Mouse (Mus musculus) gastrocnemius, postnatal 25 days (tissue): ENCODE data around the gene Erp44. TPM values are rescaled to one million over a fixed set of nuclear protein-coding genes. Genes with fewer than 3 reads are reported as not detected.

Source experiments
- DNase-seq: peaks from one replicate; pipeline ENCODE4 v3.0.0; 2022
- long read RNA-seq, 2 experiments: library from polyadenylated mRNA; stranded (forward); transcript quantifications; one replicate each; pipeline ENCODE4 v2.0.0; 2021
- total RNA-seq, 2 experiments: library from RNA; stranded (reverse); gene quantifications; 1 replicate in 1 of 2; 2 replicates in 1 of 2; pipeline ENCODE4 v1.2.3; 2021

The Erp44 gene
- 10 to 100 TPM; 27.4 to 31.3 TPM for total RNA-seq
- long read RNA-seq, experiment 1, transcript Erp44-201 (12 exons, 2,624 nt): major isoform, 57 of 68 reads
- long read RNA-seq, experiment 1, partial matches to known transcripts: 4 of 68 reads
- long read RNA-seq, experiment 1, other reads (novel, unspliced or antisense): 7 of 68 reads
- long read RNA-seq, experiment 2, transcript Erp44-201 (12 exons, 2,624 nt): major isoform, 68 of 78 reads
- long read RNA-seq, experiment 2, partial matches to known transcripts: 2 of 78 reads
- long read RNA-seq, experiment 2, other reads (novel, unspliced or antisense): 8 of 78 reads

DNA sequence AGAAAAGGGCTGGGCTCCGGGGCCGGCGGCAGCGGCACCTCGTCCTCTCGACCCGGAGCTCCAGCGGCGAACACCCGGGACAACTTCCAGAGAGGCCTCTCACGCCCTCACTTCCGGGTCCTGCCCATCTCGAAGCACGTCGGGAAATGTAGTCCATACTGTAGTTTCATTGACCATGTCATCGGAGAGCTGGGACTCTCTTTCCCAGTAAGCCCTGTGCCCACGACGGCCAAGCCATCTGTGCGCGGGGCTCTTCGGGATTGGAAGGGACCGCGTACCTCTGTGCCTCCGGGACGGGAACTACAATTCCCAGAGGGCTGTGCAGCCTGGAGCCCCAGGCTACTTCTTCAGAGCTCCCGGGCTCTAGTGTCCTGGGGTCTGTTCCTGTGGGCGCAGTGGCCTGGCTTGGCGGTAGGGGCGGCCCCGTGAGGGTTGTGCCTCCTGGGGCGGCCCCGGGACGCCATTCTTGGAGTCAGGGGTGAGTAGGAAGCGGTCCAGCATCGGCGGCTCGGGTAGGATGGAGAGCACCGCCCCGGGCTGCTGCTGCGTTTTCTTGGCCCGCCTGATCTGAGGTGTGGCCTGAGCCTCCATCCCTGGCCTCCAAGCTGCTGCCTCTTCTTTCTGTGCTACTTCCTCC, at the start of gene Erp44, which contains the start of gene Invs:
Erp44 (minus strand) TSS at position 61 of the 637 bp plus-strand sequence.
Invs (plus strand) TSS at position 263 of the 637 bp plus-strand sequence.
- peak; percentile 94 for DNase-seq

DNA sequence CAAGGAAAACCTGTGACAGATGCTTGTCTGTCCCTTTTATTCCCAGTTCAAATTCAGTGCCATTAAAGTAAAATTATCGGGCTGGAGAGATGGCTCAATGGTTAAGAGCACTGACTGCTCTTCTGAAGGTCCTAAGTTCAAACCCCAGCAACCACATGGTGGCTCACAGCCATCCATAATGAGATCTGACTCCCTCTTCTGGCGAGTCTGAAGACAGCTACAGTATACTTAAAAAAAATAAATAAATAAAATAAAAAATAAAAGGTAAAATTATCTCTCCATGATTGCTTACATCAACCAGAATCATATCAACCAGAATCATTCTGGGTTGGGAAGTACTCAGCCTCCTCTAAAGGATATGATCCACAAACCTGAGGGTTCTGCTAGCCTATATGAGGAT, 48.7 kb upstream of the Erp44 start:
- DNase-seq: no peak

DNA sequence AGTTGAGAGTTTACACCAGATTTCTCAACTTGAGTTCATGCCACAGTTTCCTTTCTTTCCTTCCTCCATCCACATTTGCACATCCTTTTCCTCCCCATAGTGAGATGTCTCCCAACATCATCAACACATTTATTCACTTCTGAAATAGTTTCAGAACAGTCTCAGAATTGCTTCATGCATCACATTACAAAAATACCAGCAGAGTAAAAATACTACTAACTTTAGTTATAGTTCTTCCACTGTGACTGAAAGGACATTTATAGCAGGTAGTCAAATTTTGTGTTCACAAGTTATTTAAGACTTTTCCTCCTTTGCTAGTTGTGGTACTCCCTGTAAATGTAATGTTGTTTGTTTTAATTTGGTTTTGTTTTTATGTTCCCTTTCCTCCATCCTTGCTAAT, 47.8 kb upstream of the Erp44 start:
- no peak for DNase-seq

DNA sequence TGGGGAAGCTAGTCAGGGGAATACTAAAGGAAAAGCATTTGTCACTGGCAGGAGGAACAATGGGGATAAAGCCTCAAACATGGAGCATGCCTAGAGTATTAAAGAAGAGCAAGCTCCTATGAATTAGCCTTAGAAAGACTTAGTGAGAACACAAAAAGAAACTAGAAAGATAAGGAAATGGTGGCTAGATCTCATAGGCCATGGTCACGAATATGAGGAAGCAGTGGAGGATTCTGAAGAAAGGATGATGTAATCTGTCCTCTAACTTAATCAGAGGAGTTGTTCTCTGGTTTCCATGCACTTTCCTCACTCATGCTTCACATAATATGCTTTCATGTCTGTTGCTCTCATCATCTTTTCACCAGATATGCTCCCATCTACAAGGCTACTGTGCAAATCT, 42.7 kb upstream of the Erp44 start:
- no peak for DNase-seq

DNA sequence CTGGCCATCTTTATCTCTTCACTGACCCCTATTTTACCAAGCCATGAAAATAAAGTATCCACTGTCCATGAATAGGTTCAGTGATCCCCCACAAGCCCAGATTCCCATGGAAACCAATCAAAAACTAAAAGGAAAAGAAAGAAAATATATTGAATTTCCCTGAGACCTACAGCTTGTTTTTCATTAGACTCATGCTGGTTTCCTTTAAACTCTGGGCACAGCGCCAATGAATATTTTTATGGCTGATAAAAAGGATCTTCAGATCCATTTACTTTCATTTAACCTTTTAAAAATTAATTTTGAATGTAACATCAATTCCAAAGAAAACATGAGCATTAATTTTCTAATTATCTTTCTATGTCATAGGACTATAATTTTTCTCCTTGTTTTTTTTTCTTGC, 41.9 kb upstream of the Erp44 start:
- no peak for DNase-seq

DNA sequence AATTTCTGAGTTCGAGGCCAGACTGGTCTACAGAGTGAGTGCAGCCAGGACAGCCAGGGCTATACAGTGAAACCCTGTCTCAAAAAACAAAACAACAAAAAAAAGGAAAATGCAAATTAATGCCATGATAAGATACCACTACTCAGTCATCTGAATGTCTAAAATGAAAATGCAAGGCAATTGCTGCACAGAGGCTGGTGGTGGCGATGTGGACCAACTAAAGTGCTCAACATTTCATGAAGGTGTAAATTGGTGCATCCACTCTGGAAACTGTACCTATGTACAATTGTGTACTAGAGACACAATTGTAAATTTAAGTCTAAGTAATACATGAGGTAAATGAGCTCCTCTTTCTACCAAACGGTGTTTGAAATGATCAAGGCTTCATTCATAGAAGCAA, 36.7 kb upstream of the Erp44 start:
- no peak for DNase-seq

DNA sequence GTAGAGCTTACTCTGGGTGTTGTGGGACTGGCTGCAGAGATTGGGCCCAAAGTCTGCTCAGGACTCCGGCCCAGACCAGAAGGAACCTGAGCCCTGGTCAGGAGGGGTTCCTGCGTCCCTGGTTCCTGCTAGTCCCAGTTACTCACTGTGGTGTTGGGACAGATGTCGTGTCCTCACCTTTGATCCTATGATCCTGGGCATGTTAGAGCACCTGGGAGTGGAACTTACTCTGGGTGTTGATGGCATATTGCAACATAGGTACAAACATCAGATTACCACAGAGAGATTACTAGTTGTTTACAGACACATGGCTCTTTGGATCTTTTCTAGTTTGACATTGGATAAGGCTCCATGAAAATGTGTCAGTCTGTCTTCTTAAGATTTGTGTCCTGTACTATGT, 35.5 kb upstream of the Erp44 start:
- DNase-seq: no peak

DNA sequence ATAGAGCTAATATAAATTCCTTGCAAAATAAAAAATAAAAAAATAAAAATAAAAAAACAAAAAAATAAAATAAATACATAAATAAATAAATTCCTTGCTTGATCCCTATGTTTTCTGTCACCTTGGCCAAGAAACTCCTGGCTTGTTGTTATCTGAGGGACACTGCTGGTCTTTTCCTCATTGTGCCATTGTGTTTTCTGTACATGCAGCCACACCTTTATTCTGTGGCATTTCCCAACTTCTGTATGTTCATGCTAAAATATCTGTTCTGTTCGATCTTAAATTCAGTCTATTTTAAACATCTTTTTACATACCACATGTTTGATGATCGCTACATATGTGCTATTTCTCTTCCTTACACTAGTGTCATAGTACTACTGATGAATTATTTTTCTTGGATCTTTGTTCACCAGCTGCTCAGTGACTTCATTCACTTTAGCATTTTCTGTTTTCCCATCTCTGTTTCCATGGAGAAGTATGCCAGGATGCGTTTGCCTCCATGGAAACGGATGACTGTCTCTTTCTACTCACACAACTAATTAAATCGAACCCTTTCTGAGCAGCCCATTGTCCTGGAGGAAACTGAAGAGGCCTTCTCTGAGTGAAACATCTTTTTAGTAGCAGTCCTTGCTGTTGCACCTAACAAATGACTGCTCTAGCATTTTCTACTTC, 7.9 kb upstream of the Erp44 start:
- DNase-seq: no peak

DNA sequence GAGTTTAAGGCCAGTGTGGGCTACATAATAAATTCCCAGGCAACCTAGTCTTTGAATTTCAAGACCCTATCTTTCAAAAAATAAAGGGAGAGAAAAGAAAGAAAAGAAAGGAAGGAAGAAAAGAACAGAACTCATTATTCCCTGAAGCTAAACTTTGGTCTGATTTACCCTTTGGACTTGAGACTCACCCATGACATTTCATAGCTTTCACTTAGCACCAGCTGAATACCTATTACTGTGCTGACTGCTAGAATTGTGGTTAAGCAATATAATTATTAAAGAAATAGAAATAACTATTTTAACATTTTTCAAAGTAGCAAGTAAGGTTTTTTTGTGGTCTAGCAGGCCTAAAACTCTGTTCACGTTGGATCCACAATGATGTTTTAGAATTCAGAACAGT, 1.8 kb upstream of the Erp44 start:
- DNase-seq: no peak

DNA sequence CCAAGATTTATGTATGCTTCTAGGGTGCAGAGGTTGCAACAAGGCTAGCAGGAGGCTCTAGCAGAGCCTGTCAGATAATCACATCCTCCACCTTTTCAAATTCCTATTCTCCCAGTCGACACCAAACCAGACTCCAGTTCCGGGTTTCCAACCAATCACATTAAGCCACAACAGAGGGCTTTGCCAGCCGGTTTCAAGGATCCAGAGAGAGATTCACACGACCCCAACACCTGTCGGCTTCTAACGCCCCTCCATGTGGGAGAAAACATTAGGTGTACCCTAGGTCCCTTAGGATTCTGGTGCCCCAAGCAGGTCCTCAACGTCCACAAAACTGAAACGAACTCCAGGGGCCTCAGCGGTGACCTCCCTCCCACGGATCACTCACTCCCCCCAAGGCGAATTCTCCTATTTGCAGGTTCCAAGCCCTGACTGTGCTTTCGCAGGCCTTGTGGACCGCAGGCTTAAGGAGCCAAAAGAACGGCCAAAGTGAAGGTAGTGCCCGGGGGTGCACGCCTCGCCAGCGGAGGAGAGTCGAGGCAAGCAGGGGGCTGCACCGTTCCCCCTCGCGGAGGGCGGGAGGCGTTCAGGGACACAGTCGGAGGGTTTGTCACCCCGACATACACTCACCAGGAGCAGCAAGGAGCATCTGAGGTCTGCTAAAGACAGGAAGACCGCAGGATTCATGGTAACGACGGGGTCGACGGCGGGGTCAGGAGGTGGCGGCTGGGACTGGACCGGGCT, 431 bp downstream of the Erp44 start:
- no peak for DNase-seq

DNA sequence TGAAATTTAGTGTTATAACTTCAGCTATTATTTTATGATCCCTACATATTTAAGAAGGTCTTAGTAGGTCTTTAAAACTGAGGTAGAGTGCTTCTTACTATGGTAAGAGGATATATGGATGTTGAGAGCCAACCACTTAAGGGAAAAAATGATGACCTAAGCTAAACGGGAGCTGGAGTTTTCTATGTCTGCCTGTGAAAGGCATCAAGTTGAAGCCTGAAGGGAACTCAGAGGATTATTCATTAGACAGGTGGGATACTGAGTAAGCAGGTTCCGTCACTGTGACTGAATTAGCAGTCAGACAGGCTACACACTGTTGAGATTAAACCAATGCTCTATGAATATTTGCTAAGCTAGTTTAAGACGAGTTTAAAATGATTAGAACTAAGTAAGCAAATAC, 2.3 kb downstream of the Erp44 start:
- DNase-seq: no peak

DNA sequence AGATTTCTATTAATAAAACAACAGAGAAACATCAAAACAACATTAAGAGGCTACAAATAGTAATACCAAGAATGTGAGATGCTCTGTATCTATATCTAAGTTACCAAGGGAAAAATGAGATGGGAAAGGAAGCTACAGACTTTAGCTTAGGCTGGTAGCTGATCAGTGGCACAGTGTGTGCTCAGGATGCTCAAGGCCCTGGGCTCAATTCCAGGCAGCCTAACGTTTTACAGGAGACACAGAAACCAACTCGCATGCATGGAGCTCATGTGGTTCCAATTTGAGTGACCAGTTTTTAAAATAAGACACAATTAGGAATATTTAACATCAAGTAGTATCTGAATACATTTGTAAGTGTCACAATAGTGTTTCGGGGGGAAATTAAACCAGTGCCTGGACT, 3.6 kb downstream of the Erp44 start:
- no peak for DNase-seq

DNA sequence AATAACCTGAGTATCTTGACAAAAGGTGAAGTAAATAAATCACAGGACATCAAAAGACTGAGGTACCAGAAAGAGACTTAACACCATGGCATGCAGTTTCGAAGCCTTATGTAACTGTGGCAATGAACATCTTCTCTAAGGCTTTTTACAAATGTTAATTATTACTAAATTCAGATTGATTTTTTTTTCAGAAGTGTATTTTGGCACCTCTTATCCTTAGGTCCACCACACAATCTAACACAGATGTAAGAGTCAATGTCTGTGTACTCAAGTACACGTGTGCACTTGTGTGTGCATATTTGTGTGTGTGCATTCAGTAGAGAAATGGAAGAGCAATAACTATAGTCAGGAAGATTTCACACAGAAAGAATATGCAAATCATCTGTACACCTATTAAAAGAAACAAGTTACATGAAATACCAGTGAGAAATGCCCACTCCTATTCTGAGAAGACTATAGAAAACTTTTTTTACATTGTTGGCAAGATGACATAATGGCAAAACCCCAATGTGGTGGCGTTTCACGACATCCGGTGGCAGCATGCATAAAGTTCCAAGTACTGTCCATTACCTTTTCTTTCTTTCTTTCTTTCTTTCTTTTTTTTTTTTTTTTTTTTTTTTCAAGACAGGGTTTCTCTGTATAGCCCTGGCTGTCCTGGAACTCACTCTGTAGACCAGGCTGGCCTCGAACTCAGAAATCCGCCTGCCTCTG, 6.1 kb downstream of the Erp44 start:
- DNase-seq: no peak

DNA sequence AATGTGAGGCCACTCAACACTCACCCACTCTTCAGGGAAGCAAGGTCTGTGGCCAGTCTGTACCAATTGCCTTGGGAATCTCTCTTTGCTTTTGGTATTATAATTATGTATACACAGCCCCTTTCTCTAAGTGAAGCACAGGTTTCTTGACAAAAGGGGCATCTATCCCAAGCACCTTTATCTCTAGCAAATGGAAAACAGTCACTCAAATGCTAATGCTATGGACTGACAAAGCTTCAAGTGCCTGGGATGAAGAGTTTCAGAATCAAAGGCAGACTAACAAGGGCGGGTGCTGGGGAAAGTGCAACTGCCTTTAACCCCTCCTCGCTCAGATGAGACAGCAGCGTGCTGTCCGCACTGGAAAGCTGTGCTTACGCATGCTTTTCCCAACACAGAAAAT, 7.5 kb downstream of the Erp44 start:
- no peak for DNase-seq

DNA sequence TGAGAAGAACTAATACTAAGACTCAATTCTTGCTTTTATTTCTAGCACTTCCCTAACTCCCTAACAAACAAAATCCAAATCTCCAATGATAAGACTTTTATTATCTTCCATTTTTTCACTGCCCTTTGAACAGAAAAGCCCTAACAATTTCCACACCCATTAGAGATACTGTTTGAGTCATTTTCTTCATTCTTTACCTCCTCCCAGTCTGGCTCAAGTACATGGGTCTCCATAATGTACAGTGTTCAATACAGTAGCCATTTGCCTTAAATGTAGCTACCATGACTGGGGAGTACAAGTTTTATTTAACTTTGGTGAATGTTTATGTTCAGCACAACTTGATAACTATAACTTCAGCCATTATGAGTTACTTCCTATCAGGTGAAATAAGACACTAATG, 8.8 kb downstream of the Erp44 start:
- DNase-seq: no peak

DNA sequence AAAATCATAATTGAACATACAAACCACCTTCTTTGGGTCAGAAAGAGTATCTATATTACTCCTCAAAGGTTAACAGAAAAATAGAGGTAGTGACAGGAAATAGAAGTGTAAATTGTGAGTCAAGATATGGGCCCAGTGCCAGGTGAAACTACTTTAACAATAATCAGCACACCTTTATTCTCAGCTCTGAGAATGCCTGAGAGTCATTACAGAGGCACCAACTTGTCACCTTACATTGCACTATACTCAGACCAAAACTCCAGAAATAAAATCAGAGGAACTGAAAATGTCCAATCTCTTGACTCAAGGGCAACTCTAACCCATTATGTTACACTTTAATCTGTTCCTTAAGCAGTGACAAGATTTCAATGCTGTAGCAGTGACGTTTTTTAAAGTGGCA, 11.2 kb downstream of the Erp44 start:
- DNase-seq: no peak

DNA sequence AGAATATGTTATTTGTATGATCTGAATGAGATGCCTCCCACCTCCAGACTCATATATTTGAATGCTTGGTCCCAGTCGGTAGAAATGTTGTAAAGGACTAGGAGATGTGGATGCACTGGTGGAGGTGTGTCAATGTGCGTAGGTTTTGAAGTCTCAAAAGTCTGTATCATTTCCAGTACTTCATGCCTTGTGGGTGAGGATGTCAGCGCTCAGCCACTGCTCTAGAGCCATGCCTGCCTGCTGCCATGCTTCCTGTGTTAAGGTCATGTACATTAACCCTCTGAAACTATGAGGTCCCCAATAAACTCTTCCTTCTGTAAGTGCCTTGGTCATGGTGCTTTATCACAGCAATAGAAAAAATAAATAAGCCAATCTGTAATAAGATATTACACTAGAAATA, 11.7 kb downstream of the Erp44 start:
- no peak for DNase-seq

DNA sequence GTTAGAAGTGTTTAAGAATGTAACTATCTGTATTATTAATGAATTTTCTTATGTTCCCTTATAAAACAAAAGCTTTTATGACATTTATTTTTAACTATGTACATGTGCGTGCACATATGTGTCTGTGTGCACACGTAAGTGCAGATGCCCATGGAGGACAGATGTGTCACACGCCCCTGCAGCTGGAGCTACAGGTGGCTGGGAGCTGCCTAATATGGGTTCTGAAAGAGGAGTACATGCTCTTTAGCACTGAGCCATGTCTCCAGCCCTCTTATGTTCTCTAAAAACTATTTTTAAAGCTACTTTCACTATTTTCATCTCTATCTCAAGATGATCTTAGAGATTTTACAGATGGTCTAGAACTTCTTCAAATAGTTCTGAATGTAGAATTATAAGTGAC, 21.3 kb downstream of the Erp44 start:
- no peak for DNase-seq

DNA sequence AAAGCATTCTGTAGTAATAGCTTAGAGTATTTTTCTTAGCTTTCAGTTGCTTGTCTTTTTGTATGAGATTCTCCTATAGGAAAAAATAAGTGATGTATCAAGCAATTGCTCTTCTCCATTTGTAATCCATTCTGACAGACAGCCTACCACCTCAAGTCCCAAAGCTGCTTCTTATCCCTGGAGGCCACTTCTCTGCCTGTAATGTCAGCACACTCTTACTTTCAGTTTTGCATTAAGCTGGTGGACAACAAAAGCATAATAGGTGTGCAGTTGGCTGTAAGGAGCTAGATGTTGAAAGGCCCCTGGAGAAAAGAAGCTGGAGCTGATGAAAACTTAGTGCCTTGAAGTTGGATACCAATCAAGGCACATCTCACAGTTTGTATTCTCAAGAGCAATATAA, 26.1 kb downstream of the Erp44 start:
- DNase-seq: no peak

DNA sequence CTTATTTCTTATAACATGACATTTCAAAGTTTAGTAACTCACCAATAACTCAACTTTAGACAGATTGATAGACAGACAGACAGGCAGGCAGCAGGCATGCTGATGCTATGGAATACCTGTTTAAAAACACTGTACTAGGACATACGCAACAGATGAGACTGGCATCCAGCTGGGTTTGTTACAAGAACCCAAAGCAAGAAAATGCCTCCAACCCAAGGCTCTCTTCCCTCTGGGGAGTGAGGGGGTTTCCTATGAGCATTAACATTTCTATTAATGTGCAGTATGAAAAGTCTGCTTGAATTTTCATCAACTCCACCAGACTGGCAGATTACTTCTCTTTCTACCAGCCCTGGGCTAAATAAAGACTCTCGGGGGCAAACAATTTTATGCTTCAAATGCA, 35.1 kb downstream of the Erp44 start:
- no peak for DNase-seq

DNA sequence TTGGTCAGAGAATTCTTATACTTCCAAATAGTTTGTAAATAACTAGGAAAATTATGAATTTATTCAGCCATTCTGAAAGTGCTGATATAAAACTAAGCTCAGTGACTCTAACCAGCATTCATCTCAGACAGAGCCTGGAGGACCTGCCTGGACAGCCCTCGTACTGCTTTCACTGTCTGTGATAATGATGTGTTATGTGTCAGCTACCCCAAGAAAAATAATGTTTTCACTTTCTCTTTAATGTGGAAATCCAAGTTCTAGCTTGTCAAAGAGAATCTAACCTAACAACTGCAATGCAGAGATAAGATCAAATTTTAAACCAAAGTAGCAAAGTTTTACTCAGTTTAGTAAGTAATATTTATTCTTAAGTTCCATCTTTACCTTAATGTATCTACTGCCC, 35.6 kb downstream of the Erp44 start:
- DNase-seq: no peak

DNA sequence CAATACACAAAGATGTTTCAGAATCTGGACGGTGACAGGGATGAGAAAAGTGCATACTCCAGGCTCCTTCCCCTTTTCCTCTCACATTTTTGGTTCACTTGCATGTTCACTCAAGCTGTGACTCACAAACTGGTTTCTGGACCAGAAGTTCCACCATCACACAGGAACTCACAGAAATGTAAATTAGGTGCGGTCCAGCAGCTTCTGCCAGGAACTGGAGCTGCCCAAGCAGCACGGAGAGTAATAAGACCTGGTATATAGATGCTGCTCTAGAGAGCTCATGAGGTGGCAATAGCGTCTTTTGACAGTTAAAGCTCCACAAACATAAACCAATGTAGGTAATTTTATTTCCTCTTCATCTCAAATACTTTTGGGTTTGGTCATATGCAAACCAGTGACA, 36.9 kb downstream of the Erp44 start:
- no peak for DNase-seq
